In genomic region chr6:71737202-71737601, GRCm38 (mm10) we compare ENCODE assay signal across 14 mouse cellular contexts. TPM values are rescaled to one million over a fixed set of nuclear protein-coding genes. Genes with fewer than 3 reads are reported as not detected.
A peak's percentile ranks its signal among the peaks of the same experiment; 100 is the strongest.
DNase-seq lines count a peak whose midpoint lies in the region; ATAC-seq and TF ChIP-seq lines count a peak whose summit lies in the region.
"Had no signal": no experiment of that assay in that cellular context is flagged by ENCODE, and none has a peak within 500 bp of the region (broad histone marks: within the 10 kb centered on the region; RNA-seq: fewer than 3 reads in every experiment).

No protein-coding gene starts in this region.

- H3K4me3 ChIP-seq in layer of hippocampus, adult 2 months = no peak overlapping the region
- no peak overlapping the region for H3K4me3 ChIP-seq in liver, embryonic 14.5 days (ENCODE audit: insufficient read depth in 1 of 2, low read depth in 2 of 2, low read length in 2 of 2)
- H3K4me3 ChIP-seq: limb, embryonic 15.5 days had no signal

- peaks cover 0 to 15% of the 10 kb centered on the region in 2 experiments; a peak in 2 of 4 replicates for H3K4me1 ChIP-seq in liver, embryonic 14.5 days (replicated peaks; ENCODE audit: control insufficient read depth in 2 of 2, insufficient read depth in 2 of 2, low read length in 1 of 2)

- no peak for DNase-seq in layer of hippocampus, adult 2 months (ENCODE audit: low spot score in 2 of 2)
- no peak for DNase-seq in layer of hippocampus, adult 8-10 months (ENCODE audit: low spot score in 2 of 2)
- DNase-seq in adrenal gland, postnatal 14 days = peak; percentile 41
- DNase-seq in kidney, adult 8-10 months = peak; percentile 15 to 32
- DNase-seq in liver, embryonic 14.5 days (ENCODE audit: low read depth in 3 of 3, low spot score in 3 of 3) = no peak
- DNase-seq in spleen, postnatal 14 days (ENCODE audit: low spot score in 2 of 2) = no peak
- no peak for DNase-seq in thymus, postnatal 36 days
- DNase-seq: cerebellum, adult 11 months; gastrocnemius, postnatal 36 days; right cerebral cortex, postnatal 4 days had no signal

- H3K4me2 ChIP-seq in liver, embryonic 14.5 days (ENCODE audit: low read depth) = no peak overlapping the region
- H3K4me2 ChIP-seq: limb, embryonic 15.5 days had no signal

- H3K9me3 ChIP-seq in liver, embryonic 14.5 days (ENCODE audit: control insufficient read depth, low read length) = no peaks in the 10 kb centered on the region
- H3K9me3 ChIP-seq: limb, embryonic 15.5 days had no signal

- no peak overlapping the region for H3K9ac ChIP-seq in liver, embryonic 14.5 days (replicated peaks)
- H3K9ac ChIP-seq: limb, embryonic 15.5 days had no signal

- no peaks in the 10 kb centered on the region for H3K27me3 ChIP-seq in liver, embryonic 14.5 days (ENCODE audit: control insufficient read depth, insufficient read depth, low read length)
- H3K27me3 ChIP-seq: limb, embryonic 15.5 days had no signal

- no peak for TF ChIP-seq CTCF in layer of hippocampus, adult 2 months (conservative IDR thresholded peaks at IDR 0.05)
- no peak for TF ChIP-seq CTCF in liver, embryonic 14.5 days (IDR thresholded peaks at IDR 0.05; ENCODE audit: low read depth)

- H3K36me3 ChIP-seq in liver, embryonic 14.5 days (replicated peaks; ENCODE audit: control insufficient read depth, insufficient read depth, low read depth) = no peaks in the 10 kb centered on the region
- H3K36me3 ChIP-seq: limb, embryonic 15.5 days had no signal

- no peak for TF ChIP-seq EP300 in liver, embryonic 14.5 days (IDR thresholded peaks at IDR 0.05; ENCODE audit: low read depth)

- 43% methylated on average over 8 of the region's 8 CpGs for WGBS in liver, embryonic 14.5 days (ENCODE audit: insufficient replicate concordance)

- 0 out of 2 replicates have a peak, but pooled peaks have one; percentile 39 for ATAC-seq in liver, embryonic 14.5 days (ENCODE audit: insufficient read depth)
- ATAC-seq: forebrain, embryonic 16.5 days had no signal

- H3K27ac ChIP-seq in layer of hippocampus, adult 2 months = peak overlapping the region; percentile 39; the same call in 1 of the 2 replicates
- no peak overlapping the region for H3K27ac ChIP-seq in liver, embryonic 14.5 days
- H3K27ac ChIP-seq: limb, embryonic 15.5 days; macrophage had no signal

RNA-seq across cellular contexts. Expression of gene Reep1, which starts 29.8 kb away (rescaled TPM):
- total RNA-seq in layer of hippocampus, adult 2 months (2021) = 10 to 100 TPM; 69.1 to 71.2 TPM
- total RNA-seq in layer of hippocampus, adult 8-10 months (2022) = 10 to 100 TPM; 69.8 to 75.0 (median 72.7) TPM
- total RNA-seq in adrenal gland, postnatal 14 days (2021) = 8.2 and 11.0 TPM in 2 replicates
- 1.9 TPM in 2 replicates for polyA plus RNA-seq in liver, embryonic 14.5 days (2012; rRNA removed)
- 2.6 and 3.0 TPM in 2 replicates for polyA plus RNA-seq in liver, embryonic 14.5 days (2014; fragmentation: Nextera tagmentation; extraction: Ambion mirVana)
- total RNA-seq: monocyte, adult 5-6 weeks had no signal
- polyA plus RNA-seq: macrophage had no signal

Comparison
In these comparisons a context has a peak if more than half of its experiments do, and no peak if none do; other contexts are left out.
1. DNase-seq: peak in adrenal gland, postnatal 14 days (single experiment) and kidney, adult 8-10 months (2 of 2); none in layer of hippocampus, adult 2 months (0 of 2), layer of hippocampus, adult 8-10 months (0 of 2), liver, embryonic 14.5 days (0 of 3), spleen, postnatal 14 days (0 of 2) and thymus, postnatal 36 days (0 of 2).